In the genomic region with DNA sequence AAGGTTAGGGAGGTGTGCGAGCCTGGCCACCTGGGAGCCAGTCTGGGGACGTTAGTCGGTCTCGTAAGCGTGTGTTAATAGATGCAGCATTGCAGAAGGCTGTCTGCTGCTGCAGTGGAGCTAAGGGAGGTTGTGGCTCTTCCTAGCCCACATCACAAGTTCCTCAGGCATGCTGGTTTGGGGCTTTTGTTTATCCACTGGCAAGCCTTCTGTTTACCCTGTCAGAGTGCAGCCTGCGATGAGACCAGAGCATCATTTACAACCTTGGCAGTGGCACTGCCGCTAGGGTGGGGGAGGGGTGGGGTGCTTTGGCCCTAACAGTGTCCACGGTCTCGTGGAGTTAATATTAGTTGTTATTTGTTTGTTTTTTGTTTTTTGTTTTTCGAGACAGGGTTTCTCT, we compare ENCODE assay signal across 34 mouse cellular contexts. TPM values are rescaled to one million over a fixed set of nuclear protein-coding genes. Genes with fewer than 3 reads are reported as not detected.
"Had no signal": no experiment of that assay in that cellular context is flagged by ENCODE, and none has a peak within 500 bp of the region (broad histone marks: within the 10 kb centered on the region; RNA-seq: fewer than 3 reads in every experiment).

No protein-coding gene starts in this region.

- H3K4me1 ChIP-seq: limb, embryonic 10.5 days; limb, embryonic 12.5 days; limb, embryonic 13.5 days; limb, embryonic 15.5 days; lung, embryonic 15.5 days; midbrain, embryonic 10.5 days; midbrain, embryonic 12.5 days; midbrain, embryonic 13.5 days; midbrain, embryonic 15.5 days; neural tube, embryonic 12.5 days had no signal

- H3K4me3 ChIP-seq: left cerebral cortex, adult 2 months; limb, embryonic 10.5 days; limb, embryonic 12.5 days; limb, embryonic 13.5 days; limb, embryonic 15.5 days; liver, embryonic 12.5 days; liver, embryonic 13.5 days; liver, embryonic 15.5 days; lung, embryonic 15.5 days; megakaryocyte, embryonic 14.5 days; midbrain, embryonic 10.5 days; midbrain, embryonic 12.5 days; midbrain, embryonic 13.5 days; midbrain, embryonic 15.5 days; myocyte; neural tube, embryonic 12.5 days had no signal

- H3K27me3 ChIP-seq: limb, embryonic 12.5 days; limb, embryonic 13.5 days; limb, embryonic 15.5 days; liver, embryonic 12.5 days; liver, embryonic 13.5 days; liver, embryonic 15.5 days; lung, embryonic 15.5 days; megakaryocyte, embryonic 14.5 days; midbrain, embryonic 12.5 days; midbrain, embryonic 13.5 days; midbrain, embryonic 15.5 days; neural tube, embryonic 12.5 days had no signal

- H3K4me2 ChIP-seq: limb, embryonic 12.5 days; limb, embryonic 13.5 days; limb, embryonic 15.5 days; liver, embryonic 12.5 days; liver, embryonic 13.5 days; liver, embryonic 15.5 days; lung, embryonic 14.5 days; lung, embryonic 15.5 days; midbrain, embryonic 11.5 days; midbrain, embryonic 12.5 days; midbrain, embryonic 13.5 days; midbrain, embryonic 15.5 days; neural tube, embryonic 12.5 days had no signal

- H3K9ac ChIP-seq: limb, embryonic 12.5 days; limb, embryonic 13.5 days; limb, embryonic 15.5 days; liver, embryonic 12.5 days; liver, embryonic 13.5 days; liver, embryonic 14.5 days; liver, embryonic 15.5 days; liver, postnatal 0 days; lung, embryonic 14.5 days; lung, embryonic 15.5 days; midbrain, embryonic 12.5 days; midbrain, embryonic 13.5 days; midbrain, embryonic 15.5 days; neural tube, embryonic 12.5 days had no signal

- H3K9me3 ChIP-seq: limb, embryonic 10.5 days; limb, embryonic 12.5 days; limb, embryonic 13.5 days; limb, embryonic 15.5 days; liver, embryonic 12.5 days; liver, embryonic 13.5 days; liver, embryonic 15.5 days; lung, embryonic 15.5 days; megakaryocyte, embryonic 14.5 days; midbrain, embryonic 10.5 days; midbrain, embryonic 12.5 days; midbrain, embryonic 13.5 days; midbrain, embryonic 15.5 days; neural tube, embryonic 12.5 days had no signal

- ATAC-seq: liver, embryonic 12.5 days; liver, postnatal 0 days; lung, postnatal 0 days; midbrain, embryonic 13.5 days; midbrain, embryonic 15.5 days; midbrain, embryonic 16.5 days had no signal

- H3K27ac ChIP-seq: left cerebral cortex, adult 2 months; limb, embryonic 10.5 days; limb, embryonic 12.5 days; limb, embryonic 13.5 days; limb, embryonic 15.5 days; liver, embryonic 12.5 days; liver, embryonic 13.5 days; liver, embryonic 14.5 days; liver, embryonic 15.5 days; lung, embryonic 15.5 days; macrophage; midbrain, embryonic 10.5 days; midbrain, embryonic 12.5 days; midbrain, embryonic 13.5 days; midbrain, embryonic 15.5 days; neural tube, embryonic 12.5 days had no signal

- DNase-seq: left cerebral cortex, postnatal 4 days; liver; liver, embryonic 13.5 days; liver, postnatal 0 days; lung, adult 18-20 months; lung, adult 2 months; lung, embryonic 14.5 days; lung, postnatal 10 days; lung, postnatal 14 days; lung, postnatal 36 days; lung, postnatal 4 days; midbrain, embryonic 14.5 days had no signal

RNA-seq across cellular contexts. Expression of a gene that starts 19.3 kb away (rescaled TPM):
- total RNA-seq: megakaryocyte, adult 5-6 weeks; monocyte, adult 5-6 weeks had no signal
- polyA plus RNA-seq: macrophage had no signal
